Mouse (Mus musculus) c-Kit-negative CD71-positive TER-119-positive erythroid progenitor cells, embryonic 14.5 days (primary cell): ENCODE data around the gene Morc3.
A peak's percentile ranks its signal among the peaks of the same experiment; 100 is the strongest.
"Not testable (repeated sequence)": the region's sequence is repeated elsewhere in the genome, so short reads cannot be mapped to it uniquely, and the experiment has no call there.

Source experiments
- DNase-seq: peaks from one replicate; pipeline ENCODE4 v3.0.0-alpha.2; 2013; ENCODE audit warnings: low read depth, low spot score

Gene Morc3

DNA sequence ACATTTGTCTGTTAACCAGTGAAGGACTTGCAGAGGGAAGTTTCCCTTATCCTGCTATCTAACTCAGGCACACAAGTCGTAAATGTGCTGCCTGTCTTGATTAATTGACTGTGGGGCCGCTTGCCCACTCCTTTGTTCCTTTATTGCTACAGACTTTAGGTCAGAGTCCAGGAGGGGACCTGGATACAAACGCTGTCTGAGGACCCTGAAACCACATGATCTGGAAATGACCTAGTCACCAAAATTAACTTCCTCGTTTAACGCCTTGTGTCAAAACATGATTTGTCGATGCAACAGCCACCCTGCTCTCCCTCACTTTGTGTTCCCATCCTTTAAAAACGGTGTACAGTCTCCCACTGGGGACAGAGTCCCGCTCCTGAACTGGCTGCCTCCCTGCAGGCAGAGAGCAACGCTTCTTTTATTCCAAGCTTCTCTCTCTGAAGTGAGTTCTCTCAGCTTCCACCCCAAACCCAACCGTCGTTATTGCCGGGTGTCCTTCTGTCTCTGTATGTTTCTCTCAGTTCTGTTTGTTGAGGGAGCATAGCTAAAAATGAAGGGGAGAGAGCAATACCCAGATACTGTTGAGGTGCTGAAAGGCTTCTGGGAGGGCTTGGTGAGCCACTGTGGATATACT, 13.1 kb upstream of the Morc3 start:
- DNase-seq, result no peak

DNA sequence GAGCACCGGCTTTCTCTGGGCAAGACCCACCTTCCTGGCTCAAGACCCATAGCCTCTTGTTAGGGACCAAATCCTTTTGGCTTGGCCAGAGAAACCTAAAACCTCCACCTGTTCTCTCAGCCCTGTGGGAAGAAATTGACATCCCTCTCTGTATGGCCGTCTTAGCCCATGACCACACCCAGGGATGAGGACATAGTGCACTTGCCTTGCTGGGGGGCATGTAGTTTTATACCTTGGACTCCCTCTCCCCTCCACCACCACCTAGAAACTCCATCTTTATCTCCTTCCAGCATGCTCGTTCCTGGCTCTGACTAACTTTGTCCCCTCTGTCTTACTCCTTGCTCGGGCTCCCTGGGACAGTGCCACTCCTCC, 12.6 kb upstream of the Morc3 start:
- no peak for DNase-seq

- no peak for DNase-seq
Measured at GRCm38 (mm10) chr16:93820040-93820439, 11.9 kb upstream of the Morc3 start.

DNA sequence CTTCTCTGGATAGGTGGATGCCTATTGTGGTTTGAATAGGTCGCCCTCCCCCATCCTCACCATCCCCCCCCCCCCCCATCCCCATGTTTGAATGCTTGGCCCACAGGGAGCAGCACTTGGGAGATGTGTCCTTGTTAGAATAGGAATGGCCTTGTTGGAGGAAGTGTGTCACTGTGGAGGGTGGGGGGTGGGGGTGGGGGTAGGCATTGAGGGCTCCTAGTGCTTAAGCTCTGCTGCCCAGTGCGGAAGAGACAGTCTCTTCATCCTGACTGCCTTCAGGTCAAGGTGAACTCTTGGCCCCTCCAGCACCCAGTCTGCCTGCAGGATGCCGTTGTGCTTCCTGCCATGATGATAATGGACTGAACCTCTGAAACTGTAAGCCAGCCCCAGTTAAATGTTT, 10.2 kb upstream of the Morc3 start:
- DNase-seq, result no peak

GRCm38 (mm10) chr16:93822433-93823225, 9.3 kb upstream of the Morc3 start:
- not testable (repeated sequence) for DNase-seq

DNA sequence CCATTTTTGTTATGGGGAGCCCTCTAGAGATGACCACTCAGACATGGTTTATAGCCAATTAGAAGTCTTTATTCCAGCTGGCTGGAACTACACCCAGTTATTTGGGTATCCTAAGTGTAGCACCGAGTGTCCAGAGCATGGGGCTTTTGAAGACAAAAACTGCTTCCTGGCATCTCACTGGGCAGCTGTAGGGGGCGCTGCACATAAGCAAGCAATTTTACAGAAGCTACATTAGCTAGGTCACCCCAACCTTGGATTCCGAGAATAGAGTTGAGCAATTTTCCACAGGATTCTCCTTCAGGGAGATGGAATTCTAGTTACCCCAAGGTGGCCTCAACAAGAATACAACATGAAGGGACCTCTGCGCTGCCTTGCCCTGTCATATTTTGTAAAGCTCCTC, 7.1 kb upstream of the Morc3 start:
- no peak for DNase-seq

DNA sequence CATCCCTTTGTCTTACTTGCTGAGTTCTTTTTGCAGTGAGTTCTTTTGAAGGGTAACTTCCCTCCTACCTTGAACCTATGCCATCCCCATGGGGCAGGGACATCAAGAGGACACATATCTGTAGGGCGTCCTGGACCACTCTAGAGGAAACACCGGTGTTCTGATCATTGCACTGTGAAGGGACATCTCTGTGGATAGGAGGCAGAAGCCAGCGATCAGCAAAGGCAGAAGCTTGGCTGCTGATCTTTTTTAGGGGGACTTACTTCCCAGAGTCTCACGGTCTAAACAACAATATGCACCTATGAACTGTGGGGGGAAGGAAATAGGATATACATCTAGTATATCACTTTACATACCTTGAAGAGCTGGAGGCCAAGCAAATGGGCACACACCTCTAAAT, 6.5 kb upstream of the Morc3 start:
- DNase-seq, result no peak

- no peak for DNase-seq
Measured at GRCm38 (mm10) chr16:93826054-93826453, 5.9 kb upstream of the Morc3 start.

- DNase-seq, result not testable (repeated sequence)
Measured at GRCm38 (mm10) chr16:93826478-93826877, 5.4 kb upstream of the Morc3 start.

GRCm38 (mm10) chr16:93826909-93827308, 5.0 kb upstream of the Morc3 start:
- DNase-seq, result no peak

GRCm38 (mm10) chr16:93829526-93829925, 2.4 kb upstream of the Morc3 start:
- no peak for DNase-seq

DNA sequence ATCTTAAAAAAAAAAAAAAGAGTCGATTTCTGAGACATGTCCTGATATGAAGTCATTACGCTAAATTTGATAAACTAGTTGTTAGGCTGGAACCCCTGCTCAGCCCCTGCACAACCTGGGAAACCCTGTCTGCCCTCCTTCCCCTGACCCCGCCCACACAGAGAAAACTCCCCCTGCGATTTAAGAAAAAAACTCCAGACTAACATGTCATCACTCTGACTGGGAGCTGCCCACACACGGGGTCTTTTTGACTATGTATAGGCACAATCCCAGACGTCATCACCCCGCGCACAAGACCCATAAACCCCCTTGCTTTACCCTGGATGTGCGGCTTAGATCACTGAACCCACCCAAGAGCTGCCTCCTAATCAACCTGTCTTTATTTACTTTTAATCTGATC, 1.9 kb upstream of the Morc3 start:
- no peak for DNase-seq

GRCm38 (mm10) chr16:93830916-93831315, 1.0 kb upstream of the Morc3 start:
- no peak for DNase-seq

DNA sequence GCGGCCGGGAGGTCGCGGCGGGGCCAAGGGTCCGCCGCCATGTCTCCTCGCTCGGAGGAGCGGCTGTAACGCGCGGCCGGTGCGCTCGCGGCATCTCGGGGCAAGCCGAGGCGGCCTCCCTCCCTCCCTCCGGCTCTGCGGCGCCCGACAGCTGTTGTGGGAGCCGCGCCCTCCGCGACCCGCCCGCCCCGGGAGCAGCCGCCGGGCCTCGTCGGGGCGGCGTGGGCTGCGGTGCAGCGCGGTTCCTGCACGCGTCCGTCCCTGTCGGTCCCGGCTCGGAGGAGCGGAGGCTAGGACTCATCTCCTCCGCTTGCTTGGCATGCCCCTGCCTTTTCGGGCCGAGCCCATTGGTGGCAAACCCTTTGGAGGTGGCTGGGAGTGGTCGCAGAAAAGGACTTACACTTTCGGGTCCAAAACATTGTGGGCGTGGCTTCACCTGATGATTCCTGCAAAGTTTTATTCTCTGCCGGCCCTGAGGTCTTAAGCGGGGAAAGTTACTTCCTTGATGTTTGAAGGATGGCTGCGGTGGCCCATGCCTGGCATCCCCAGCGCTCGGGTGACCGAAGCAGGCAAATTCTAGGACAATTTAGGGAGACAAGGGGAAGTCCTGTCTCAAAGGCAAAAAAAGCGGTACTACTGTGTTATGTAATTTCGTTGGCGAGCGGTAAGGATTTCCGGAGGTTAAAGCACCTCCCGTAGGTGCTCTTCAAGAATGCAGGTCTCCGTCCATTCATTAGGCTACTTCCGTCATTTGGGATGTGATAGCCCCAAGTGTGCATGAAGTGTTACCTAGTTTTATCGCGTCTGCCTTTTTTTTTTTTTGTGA, 743 bp downstream of the Morc3 start:
- DNase-seq, result peak; percentile 45

DNA sequence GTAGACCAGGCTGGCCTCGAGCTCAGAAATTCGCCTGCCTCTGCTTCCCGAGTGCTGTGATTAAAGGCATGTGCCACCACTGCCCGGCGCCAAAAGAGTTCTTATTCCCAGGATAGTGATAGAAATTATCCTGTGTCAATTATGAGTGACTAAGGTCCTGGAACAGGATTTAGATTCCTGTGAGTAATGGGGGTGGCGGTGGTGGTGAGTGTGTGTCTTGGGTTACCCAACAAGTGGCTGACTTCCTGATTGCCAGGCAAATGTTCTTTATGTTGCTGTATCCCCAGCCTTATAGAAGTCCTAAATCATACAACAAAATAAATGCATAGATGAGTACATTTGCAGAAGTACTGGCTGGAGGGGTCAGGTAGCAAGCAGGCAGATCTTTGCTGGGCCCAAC, 1.6 kb downstream of the Morc3 start:
- DNase-seq, result no peak

DNA sequence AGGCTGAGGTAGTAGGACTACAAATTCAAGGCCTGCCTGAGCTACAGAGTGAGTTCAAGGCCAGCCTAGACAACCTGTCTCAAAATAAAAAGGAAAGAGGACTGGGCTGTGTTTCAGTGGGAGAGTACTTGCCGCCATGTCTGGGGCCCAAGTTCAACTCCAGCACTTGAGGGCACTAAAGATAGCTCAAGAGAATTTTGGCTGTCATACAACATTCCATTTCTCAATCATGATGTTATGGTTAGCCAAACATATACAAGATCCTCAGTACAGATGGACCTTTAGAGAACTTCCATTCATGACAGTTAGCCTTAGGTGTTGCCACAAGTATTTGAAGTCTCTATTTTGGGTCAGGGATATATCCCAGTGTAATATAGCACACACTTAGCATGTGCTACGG, 2.2 kb downstream of the Morc3 start:
- no peak for DNase-seq

- DNase-seq, result no peak
Measured at GRCm38 (mm10) chr16:93839049-93839448, 7.1 kb downstream of the Morc3 start.

- no peak for DNase-seq
Measured at GRCm38 (mm10) chr16:93850527-93850926, 18.6 kb downstream of the Morc3 start.

- DNase-seq, result no peak
Measured at GRCm38 (mm10) chr16:93859967-93860366, 28.0 kb downstream of the Morc3 start.

GRCm38 (mm10) chr16:93860686-93861085, 28.8 kb downstream of the Morc3 start:
- DNase-seq, result no peak

- DNase-seq, result no peak
Measured at GRCm38 (mm10) chr16:93874841-93875240, 42.9 kb downstream of the Morc3 start.

- no peak for DNase-seq
Measured at GRCm38 (mm10) chr16:93877612-93878380, 45.9 kb downstream of the Morc3 start.
